Mouse (Mus musculus) liver, postnatal 0 days (tissue): ENCODE data around the gene Lca5l.

Source experiments
- CTCF ChIP-seq: sonication (generic); IDR thresholded peaks from 2 replicates; pipeline ENCODE4 v1.5.1; 2016; ENCODE audit warnings: antibody characterized with exemption, low read depth
- EP300 ChIP-seq: IDR thresholded peaks from 2 replicates; pipeline ENCODE4 v1.6.1; 2016; ENCODE audit warnings: antibody characterized with exemption, low read depth, mild to moderate bottlenecking

GRCm38 (mm10) chr16:96161336-96161735 lies 30.7 kb downstream of the Lca5l start:
- TF ChIP-seq CTCF (no peak), EP300 (no peak)
